Mouse (Mus musculus) CH12.LX (cell line): ENCODE measurements at regions not wholly inside any gene's neighbourhood (a gene's known extent, or its start where the extent isn't known, plus 50 kb on each side); places are given as distances from the start of the nearest gene placed in this dataset.

Experiments used
- JUN ChIP-seq: IDR thresholded peaks from 2 replicates; pipeline ENCODE4 v1.6.1; 2011; ENCODE audit warnings: low read depth, mild to moderate bottlenecking, low read length, improper control_type of control experiment, moderate library complexity; ENCODE audit not compliant: insufficient read depth
- MAX ChIP-seq: IDR thresholded peaks from 2 replicates; pipeline ENCODE4 v1.6.1; 2011; ENCODE audit warnings: low read length, improper control_type of control experiment

DNA sequence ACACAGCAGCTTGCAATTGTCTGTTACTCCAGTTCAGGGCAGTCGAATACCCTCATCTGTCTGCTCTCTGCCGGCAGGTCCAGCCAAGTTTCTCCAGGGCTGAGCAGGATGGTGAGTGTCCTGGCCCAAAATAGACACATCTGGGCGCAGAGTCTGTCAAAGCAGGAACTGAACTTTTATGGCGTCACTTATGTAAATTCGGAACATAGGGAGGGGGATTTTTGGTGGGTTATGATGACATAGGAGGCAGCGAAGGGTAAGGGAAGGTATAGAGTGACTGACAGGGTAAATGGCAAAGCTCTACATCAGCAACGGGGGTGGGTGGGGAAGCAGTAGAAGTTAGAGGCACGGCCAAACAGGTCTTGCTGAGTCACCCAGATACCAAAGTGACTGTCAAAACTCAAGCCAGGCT lies 313.3 kb upstream of the Adgrl3 start (continued):
- TF ChIP-seq MAX = 0 out of 2 replicates have a peak, but pooled peaks have one; percentile 41
- TF ChIP-seq JUN = peak; percentile 71
